Mouse (Mus musculus) megakaryocyte, embryonic 14.5 days (primary cell): Measurements from ENCODE around the gene Itih5. TPM values are rescaled to one million over a fixed set of nuclear protein-coding genes. Genes with fewer than 3 reads are reported as not detected.

Experiments
- H3K27me3 ChIP-seq: replicated peaks from 2 replicates; pipeline ENCODE3; 2012; ENCODE audit warnings: inconsistent platforms
- H3K36me3 ChIP-seq: replicated peaks from 2 replicates; pipeline ENCODE3; 2012; ENCODE audit warnings: low read length, inconsistent platforms, mixed read lengths
- H3K4me1 ChIP-seq: 2 replicates; pipeline ENCODE4 v1.6.1; 2012; ENCODE audit warnings: inconsistent platforms
- H3K4me3 ChIP-seq: replicated peaks from 2 replicates; pipeline ENCODE3; 2012; ENCODE audit warnings: moderate library complexity, mild to moderate bottlenecking, inconsistent platforms
- H3K9me3 ChIP-seq: 2 replicates; pipeline ENCODE4 v1.6.1; 2012; ENCODE audit warnings: inconsistent platforms
- FLI1 ChIP-seq: IDR thresholded peaks from 2 replicates; pipeline ENCODE4 v1.6.1; 2012; ENCODE audit warnings: low read length, inconsistent platforms, mixed read lengths
- GATA1 ChIP-seq: IDR thresholded peaks from 3 replicates; pipeline ENCODE4 v1.6.1; 2012; ENCODE audit warnings: mixed read lengths, low read length, inconsistent platforms, borderline replicate concordance
- polyA plus RNA-seq: library from polyadenylated mRNA; stranded (reverse); fragments of >175 nt; gene quantifications from 2 replicates; pipeline ENCODE4 v1.2.3, GENCODE M21; 2012; ENCODE audit warnings: low replicate concordance; ENCODE audit not compliant: insufficient read depth

The Itih5 gene
- polyA plus RNA-seq, 1 experiment = 0.18 TPM

GRCm38 (mm10) chr2:10215876-10216565, 62.6 kb downstream of the Itih5 start:
- H3K9me3 ChIP-seq = no peaks in the 10 kb centered on the region

GRCm38 (mm10) chr2:10216566-10217247, 63.3 kb downstream of the Itih5 start:
- TF ChIP-seq FLI1 (no peak), GATA1 (no peak)
- peaks cover 5% of the 10 kb centered on the region; the same call in 1 of the 2 replicates for H3K4me1 ChIP-seq
- H3K27me3 ChIP-seq = no peaks in the 10 kb centered on the region
- H3K4me3 ChIP-seq = no peak overlapping the region
- H3K9me3 ChIP-seq = no peaks in the 10 kb centered on the region
- H3K36me3 ChIP-seq = no peaks in the 10 kb centered on the region

More at GRCm38 (mm10) chr2:10215876-10216565, 62.6 kb downstream of the Itih5 start:
- H3K4me1 ChIP-seq = peaks cover 5% of the 10 kb centered on the region; the same call in 1 of the 2 replicates
- TF ChIP-seq GATA1 = no peak
- no peaks in the 10 kb centered on the region for H3K36me3 ChIP-seq
- H3K27me3 ChIP-seq = no peaks in the 10 kb centered on the region
- H3K4me3 ChIP-seq = no peak overlapping the region

DNA sequence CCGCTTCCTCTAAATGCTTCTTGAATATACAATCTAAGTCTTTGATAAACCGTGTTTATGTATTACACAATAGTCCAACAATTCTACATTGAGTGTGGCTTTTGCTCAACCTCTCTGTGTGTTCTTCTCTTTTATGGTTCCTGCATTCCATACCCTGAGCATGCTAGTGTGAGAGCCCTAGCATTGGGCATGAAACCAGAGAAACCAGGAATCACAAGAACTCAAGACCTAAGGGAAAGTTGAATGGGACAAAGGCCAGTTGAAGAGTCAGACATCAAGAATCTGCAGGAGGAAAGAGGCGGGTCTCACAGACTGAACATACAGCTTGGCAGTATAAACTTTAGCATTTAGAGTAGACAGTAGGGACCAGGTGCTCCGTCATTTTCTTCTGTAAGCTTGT, 68.5 kb downstream of the Itih5 start:
- TF ChIP-seq FLI1 (no peak), GATA1 (no peak)
- Histone ChIP-seq H3K27me3 (no peaks in the 10 kb centered on the region), H3K36me3 (no peaks in the 10 kb centered on the region), H3K9me3 (peaks cover 17% of the 10 kb centered on the region), H3K4me1 (no peaks in the 10 kb centered on the region), H3K4me3 (no peak overlapping the region)

- TF ChIP-seq GATA1 = no peak
- peaks cover 17% of the 10 kb centered on the region for H3K9me3 ChIP-seq
- H3K4me3 ChIP-seq = no peak overlapping the region
- peaks cover 2% of the 10 kb centered on the region for H3K27me3 ChIP-seq
- H3K4me1 ChIP-seq = no peaks in the 10 kb centered on the region
- no peaks in the 10 kb centered on the region for H3K36me3 ChIP-seq
Observed at GRCm38 (mm10) chr2:10226907-10227306, 73.5 kb downstream of the Itih5 start.

- H3K4me3 ChIP-seq = no peak overlapping the region
- TF ChIP-seq GATA1 (no peak), FLI1 (no peak)
Observed at GRCm38 (mm10) chr2:10231971-10232370, 78.6 kb downstream of the Itih5 start.

DNA sequence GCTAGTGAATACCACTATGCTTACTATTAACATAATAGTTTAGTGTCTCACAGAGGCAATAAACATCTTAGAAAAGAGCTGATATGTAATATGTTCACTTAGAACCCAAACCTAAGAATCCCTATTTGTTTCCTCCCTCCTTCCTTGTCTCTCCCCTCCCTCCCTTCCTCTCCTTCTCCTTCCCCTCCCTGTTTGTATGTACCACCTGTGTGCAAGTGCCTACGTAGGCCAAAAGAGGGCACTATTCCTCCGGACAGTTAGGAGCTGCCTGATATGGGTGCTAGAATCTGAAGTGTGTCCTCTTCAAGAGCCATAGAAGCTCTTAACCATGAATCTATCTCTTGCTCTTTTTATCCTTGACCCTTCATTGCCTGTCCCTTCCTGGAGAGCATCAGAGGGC, 83.2 kb downstream of the Itih5 start:
- H3K9me3 ChIP-seq = peaks cover 6% of the 10 kb centered on the region; the same call in 1 of the 2 replicates
- H3K4me1 ChIP-seq = peaks cover 18% of the 10 kb centered on the region
- no peak overlapping the region for H3K4me3 ChIP-seq
- peaks cover 5% of the 10 kb centered on the region for H3K36me3 ChIP-seq
- TF ChIP-seq FLI1 = no peak
- no peak for TF ChIP-seq GATA1
- peaks cover 1% of the 10 kb centered on the region for H3K27me3 ChIP-seq

More at GRCm38 (mm10) chr2:10231971-10232370, 78.6 kb downstream of the Itih5 start:
- H3K36me3 ChIP-seq = no peaks in the 10 kb centered on the region
- H3K27me3 ChIP-seq = peaks cover 2% of the 10 kb centered on the region
- no peaks in the 10 kb centered on the region for H3K4me1 ChIP-seq
- no peaks in the 10 kb centered on the region for H3K9me3 ChIP-seq

DNA sequence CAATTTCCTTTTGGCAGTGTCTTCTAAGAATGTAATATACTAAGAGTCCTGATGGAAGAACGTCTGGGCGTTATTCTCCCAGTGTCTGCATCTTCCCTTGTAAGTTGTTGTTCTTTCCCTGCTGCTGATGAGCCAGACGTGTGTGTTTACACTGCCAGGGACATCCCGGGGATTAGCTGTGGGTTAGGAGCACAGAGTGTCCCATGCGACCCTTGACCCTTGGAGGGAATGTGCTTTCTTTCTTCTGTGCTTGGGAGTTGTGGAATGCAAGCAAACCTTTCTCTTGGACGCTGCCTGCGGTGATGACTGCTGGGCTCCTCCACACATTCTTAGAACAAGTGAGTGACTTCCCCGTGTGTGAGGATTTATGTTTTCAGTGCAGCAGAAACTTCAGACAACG, 89.6 kb downstream of the Itih5 start:
- no peak overlapping the region for H3K4me3 ChIP-seq
- H3K27me3 ChIP-seq = no peaks in the 10 kb centered on the region
- peaks cover 6% of the 10 kb centered on the region for H3K36me3 ChIP-seq
- no peak for TF ChIP-seq FLI1
- H3K9me3 ChIP-seq = peaks cover 15% of the 10 kb centered on the region; the same call in 1 of the 2 replicates
- H3K4me1 ChIP-seq = peaks cover 18% of the 10 kb centered on the region

DNA sequence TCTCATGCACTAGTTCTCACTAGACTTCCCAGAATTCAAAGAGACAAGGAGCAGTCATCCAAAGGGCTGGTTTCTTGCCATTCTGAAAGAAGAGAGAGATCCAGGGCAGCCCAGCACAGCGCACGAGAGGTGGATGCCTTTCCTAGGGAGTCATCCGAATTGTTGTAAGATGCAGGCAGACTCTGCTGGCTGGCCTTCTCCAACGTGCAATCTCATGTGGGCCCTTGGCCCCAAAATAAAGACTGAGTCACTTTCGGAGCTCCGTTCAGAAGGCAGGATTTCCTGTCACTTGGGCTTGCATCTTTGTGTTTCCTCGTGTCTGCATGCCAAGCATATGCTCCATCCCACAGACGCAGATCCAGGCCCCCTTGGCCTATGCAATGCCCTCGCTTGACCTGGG, 97.1 kb downstream of the Itih5 start:
- no peak for TF ChIP-seq FLI1
- no peak for TF ChIP-seq GATA1
- no peak overlapping the region for H3K4me3 ChIP-seq
- no peaks in the 10 kb centered on the region for H3K36me3 ChIP-seq
- H3K27me3 ChIP-seq = no peaks in the 10 kb centered on the region
- peaks cover 21% of the 10 kb centered on the region for H3K4me1 ChIP-seq
- H3K9me3 ChIP-seq = peaks cover 4% of the 10 kb centered on the region; the same call in 1 of the 2 replicates

GRCm38 (mm10) chr2:10250926-10251325, 97.6 kb downstream of the Itih5 start:
- Histone ChIP-seq H3K27me3 (no peaks in the 10 kb centered on the region), H3K36me3 (no peaks in the 10 kb centered on the region), H3K9me3 (peaks cover 4% of the 10 kb centered on the region; the same call in 1 of the 2 replicates), H3K4me1 (peaks cover 21% of the 10 kb centered on the region), H3K4me3 (no peak overlapping the region)
- TF ChIP-seq FLI1 = no peak

DNA sequence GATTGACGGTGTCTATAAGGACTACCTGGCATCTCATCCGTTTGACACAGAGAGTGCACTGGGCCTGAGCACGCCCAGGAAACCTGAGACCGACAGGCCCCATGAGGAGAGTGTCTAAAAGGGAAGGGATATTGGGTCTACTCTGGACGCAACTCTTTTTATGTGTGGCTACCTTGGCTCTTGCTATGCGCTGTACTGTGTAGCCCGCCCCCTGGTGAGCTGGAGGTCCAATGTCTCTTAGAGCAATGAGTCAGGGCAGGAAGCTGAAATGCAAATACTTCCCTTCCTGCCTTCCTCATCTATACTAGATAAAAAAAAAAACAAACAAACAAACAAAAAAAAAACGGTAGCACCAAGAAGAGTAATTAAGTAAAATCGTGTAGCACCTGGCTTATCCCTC, 98.1 kb downstream of the Itih5 start:
- no peak for TF ChIP-seq FLI1
- TF ChIP-seq GATA1 = no peak
- Histone ChIP-seq H3K9me3 (peaks cover 4% of the 10 kb centered on the region; the same call in 1 of the 2 replicates), H3K36me3 (no peaks in the 10 kb centered on the region), H3K4me3 (no peak overlapping the region), H3K27me3 (no peaks in the 10 kb centered on the region), H3K4me1 (peaks cover 21% of the 10 kb centered on the region)
